Mouse (Mus musculus): ENCODE measurements around the gene Stxbp6.

Gene Stxbp6

DNA sequence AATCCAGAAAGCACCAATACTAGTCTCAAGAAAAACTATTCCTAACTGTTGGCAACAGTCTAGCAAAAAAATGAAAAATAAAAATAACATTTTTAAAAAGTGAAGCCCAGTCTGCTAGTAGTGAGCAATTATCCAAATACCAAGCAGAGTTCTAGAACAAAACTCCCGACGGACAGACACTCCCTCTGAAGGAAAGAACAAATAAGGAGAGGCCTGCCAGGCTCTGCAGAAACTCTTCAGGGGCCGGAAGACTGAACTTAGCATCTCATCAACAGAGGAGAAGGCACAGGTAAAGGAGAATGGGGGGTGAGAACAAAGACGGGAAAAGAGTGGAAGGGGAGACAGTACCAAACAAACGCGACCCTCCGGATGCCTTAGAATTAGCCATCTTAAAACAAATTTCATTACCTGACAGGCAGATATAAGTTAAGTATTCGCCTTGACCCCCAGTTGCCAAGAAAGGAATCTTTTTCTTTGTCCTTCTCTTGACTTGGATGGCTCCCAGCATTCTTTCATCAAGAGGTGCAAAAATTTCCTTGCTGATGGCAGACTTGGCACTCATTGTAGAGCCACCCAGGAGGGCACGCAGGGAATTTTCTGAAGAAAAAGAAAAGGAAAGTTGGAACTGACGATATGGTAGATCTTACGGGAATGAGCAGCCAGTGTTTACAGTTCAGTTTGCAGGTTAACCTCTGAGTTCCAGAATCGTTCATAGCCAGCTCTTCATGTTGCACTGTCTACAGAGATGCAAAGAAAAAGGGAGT is 55.3 kb downstream of the Stxbp6 start:
- TF ChIP-seq GATA4 (IDR thresholded peaks at IDR 0.05; ENCODE audit: insufficient replicate concordance, low read length), result no peak

DNA sequence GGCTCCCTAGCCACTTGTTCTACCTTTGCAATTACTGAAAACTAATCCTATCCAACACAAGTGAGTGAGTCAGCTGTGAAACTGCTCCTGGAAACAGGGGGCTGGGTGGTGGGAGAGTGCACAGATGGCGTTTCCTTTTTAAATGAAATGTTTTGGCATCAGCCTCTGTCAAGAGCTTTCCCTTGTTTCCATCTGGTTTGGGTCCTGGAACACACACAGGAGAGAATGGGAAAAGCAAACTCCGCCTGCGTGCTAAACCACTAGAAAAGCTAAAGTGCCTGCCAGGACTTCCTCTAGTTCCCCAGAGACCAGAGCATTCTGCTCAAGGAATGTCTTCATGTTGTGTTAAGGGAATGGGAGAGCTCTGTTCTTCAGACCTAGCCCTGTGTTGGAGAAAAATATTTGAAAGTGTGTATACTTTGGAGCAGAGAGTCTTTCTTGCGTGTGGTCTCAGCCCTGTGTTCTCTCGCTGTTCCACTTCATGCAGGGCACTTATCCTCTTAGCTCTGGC is 61.2 kb downstream of the Stxbp6 start:
- TF ChIP-seq GATA4 (IDR thresholded peaks at IDR 0.05; ENCODE audit: insufficient replicate concordance, low read length), result no peak

DNA sequence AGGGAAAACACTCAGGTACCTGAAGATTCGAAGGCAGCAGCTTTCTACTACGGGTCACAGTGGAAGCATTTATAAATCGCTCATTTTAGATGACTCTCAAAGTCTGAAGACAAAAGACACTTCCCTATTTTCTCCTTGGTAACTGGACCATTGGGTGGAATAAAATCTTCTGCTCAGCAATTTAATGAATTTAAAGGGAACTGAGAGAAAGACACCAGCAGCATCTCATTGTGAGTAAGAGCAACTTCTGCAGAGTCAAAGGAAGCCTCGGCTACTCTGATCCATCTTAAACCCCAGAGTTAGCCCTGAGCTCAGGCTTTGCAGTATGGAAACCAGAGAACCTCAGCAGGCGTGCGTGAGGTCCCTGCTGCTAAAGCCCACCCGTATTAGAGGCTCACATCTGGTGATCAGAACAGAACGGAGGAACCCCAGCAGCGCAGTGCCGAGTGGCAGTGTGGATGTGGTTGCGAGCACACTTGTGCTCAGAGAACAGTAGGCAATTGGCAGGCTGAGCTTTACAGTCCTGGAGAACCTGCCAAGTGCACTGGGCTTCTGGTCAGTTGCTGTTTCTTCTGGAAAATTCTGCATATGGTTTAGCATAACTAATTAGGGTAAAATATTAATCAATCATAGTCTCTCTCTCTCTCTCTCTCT is 62.9 kb downstream of the Stxbp6 start:
- TF ChIP-seq GATA4 (IDR thresholded peaks at IDR 0.05; ENCODE audit: insufficient replicate concordance, low read length), result no peak

DNA sequence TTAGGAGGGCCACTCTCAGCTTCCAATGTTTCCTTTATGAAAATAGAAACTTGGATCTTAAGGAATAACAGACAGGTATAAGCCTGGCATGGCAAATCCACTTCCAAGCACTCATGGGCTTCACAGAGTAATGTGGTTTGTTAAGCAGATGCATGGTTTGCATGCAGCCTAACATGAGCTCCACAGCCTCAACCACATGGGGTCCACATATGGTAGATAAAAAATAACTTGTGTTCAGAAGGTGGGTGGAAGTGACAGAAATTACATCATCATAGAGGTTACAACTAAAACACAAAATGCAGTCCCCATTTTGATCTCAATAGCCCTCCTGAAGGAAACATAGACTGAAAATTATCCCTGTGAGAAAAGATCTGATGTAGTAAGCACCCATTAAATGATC is 63.5 kb downstream of the Stxbp6 start:
- no peak for TF ChIP-seq GATA4 (IDR thresholded peaks at IDR 0.05; ENCODE audit: insufficient replicate concordance, low read length)

- no peak for TF ChIP-seq GATA4 (IDR thresholded peaks at IDR 0.05; ENCODE audit: insufficient replicate concordance, low read length)
These were observed 64.4 kb downstream of the Stxbp6 start for GRCm38 (mm10) chr12:45009984-45010611.

- no peak for TF ChIP-seq GATA4 (IDR thresholded peaks at IDR 0.05; ENCODE audit: insufficient replicate concordance, low read length)
These were observed 67.9 kb downstream of the Stxbp6 start for GRCm38 (mm10) chr12:45006569-45006968.

DNA sequence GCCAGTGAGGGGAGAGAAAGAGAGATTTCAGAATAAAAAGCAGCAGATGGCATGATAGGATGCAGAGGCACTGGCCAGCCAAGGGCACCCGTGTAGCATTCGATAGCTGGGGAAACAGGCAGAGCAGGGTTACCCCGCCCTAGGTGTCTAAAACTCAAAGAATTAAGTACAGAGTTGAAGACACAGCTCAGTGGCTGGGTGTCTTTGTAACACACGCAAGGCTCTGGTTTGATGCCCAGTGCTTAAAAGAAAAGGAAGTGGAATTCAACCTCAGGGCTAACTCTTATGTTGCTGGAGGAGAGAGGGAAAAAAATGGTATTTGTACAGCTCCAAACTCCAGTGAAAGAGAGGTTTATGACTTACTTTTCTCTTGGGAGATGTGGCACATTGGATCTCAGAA is 68.5 kb downstream of the Stxbp6 start:
- no peak for TF ChIP-seq GATA4 (IDR thresholded peaks at IDR 0.05; ENCODE audit: insufficient replicate concordance, low read length)

GRCm38 (mm10) chr12:45001996-45002395 is 72.5 kb downstream of the Stxbp6 start:
- TF ChIP-seq GATA4 (IDR thresholded peaks at IDR 0.05; ENCODE audit: insufficient replicate concordance, low read length), result no peak

GRCm38 (mm10) chr12:44997422-44997821 is 77.1 kb downstream of the Stxbp6 start:
- no peak for TF ChIP-seq GATA4 (IDR thresholded peaks at IDR 0.05; ENCODE audit: insufficient replicate concordance, low read length)

- TF ChIP-seq GATA4 (IDR thresholded peaks at IDR 0.05; ENCODE audit: insufficient replicate concordance, low read length), result peak; percentile 40; the same call in 1 of the 2 replicates
These were observed 77.6 kb downstream of the Stxbp6 start for GRCm38 (mm10) chr12:44996897-44997296.

- no peak for TF ChIP-seq GATA4 (IDR thresholded peaks at IDR 0.05; ENCODE audit: insufficient replicate concordance, low read length)
These were observed 78.2 kb downstream of the Stxbp6 start for GRCm38 (mm10) chr12:44996274-44996673.

GRCm38 (mm10) chr12:44993391-44993790 is 81.1 kb downstream of the Stxbp6 start:
- TF ChIP-seq GATA4 (IDR thresholded peaks at IDR 0.05; ENCODE audit: insufficient replicate concordance, low read length), result no peak

GRCm38 (mm10) chr12:44992847-44993246 is 81.7 kb downstream of the Stxbp6 start:
- no peak for TF ChIP-seq GATA4 (IDR thresholded peaks at IDR 0.05; ENCODE audit: insufficient replicate concordance, low read length)

- TF ChIP-seq GATA4 (IDR thresholded peaks at IDR 0.05; ENCODE audit: insufficient replicate concordance, low read length), result no peak
These were observed 84.1 kb downstream of the Stxbp6 start for GRCm38 (mm10) chr12:44990379-44990778.

GRCm38 (mm10) chr12:44989011-44989410 is 85.5 kb downstream of the Stxbp6 start:
- no peak for TF ChIP-seq GATA4 (IDR thresholded peaks at IDR 0.05; ENCODE audit: insufficient replicate concordance, low read length)

GRCm38 (mm10) chr12:44987762-44988161 is 86.7 kb downstream of the Stxbp6 start:
- TF ChIP-seq GATA4 (IDR thresholded peaks at IDR 0.05; ENCODE audit: insufficient replicate concordance, low read length), result no peak

All from liver, adult (tissue).